Mouse (Mus musculus) ES-Bruce4 (cell line): ENCODE data around the gene Zfp704.

Source experiments
- CTCF ChIP-seq: IDR thresholded peaks from one replicate; pipeline ENCODE4 v1.8.1; 2011; ENCODE audit warnings: low read depth, low read length
- POLR2A ChIP-seq: IDR thresholded peaks from one replicate; pipeline ENCODE4 v1.8.1; 2011; ENCODE audit warnings: low read length; ENCODE audit not compliant: insufficient read depth

GRCm38 (mm10) chr3:9633036-9634005 lies 23.4 kb upstream of the Zfp704 start:
- TF ChIP-seq POLR2A (no peak), CTCF (no peak)
